Mouse (Mus musculus) macrophage (primary cell): Measurements from ENCODE around the gene Clta. TPM values are rescaled to one million over a fixed set of nuclear protein-coding genes. Genes with fewer than 3 reads are reported as not detected.
"Not testable (repeated sequence)": the region's sequence is repeated elsewhere in the genome, so short reads cannot be mapped to it uniquely, and the experiment has no call there.

Experiments used
- H3K27ac ChIP-seq: fragments of 350-480 bp; formaldehyde crosslinking; 2 replicates; pipeline ENCODE4 v1.9.0; 2021
- H3K36me3 ChIP-seq: fragments of 350-480 bp; formaldehyde crosslinking; 2 replicates; pipeline ENCODE4 v1.9.0; 2021; ENCODE audit errors: inconsistent target
- H3K4me3 ChIP-seq: fragments of 350-480 bp; formaldehyde crosslinking; 2 replicates; pipeline ENCODE4 v1.9.0; 2021; ENCODE audit errors: inconsistent target
- H3K79me2 ChIP-seq: fragments of 350-480 bp; formaldehyde crosslinking; 2 replicates; pipeline ENCODE4 v1.9.0; 2021; ENCODE audit errors: inconsistent target
- WGBS: methylation state at CpG from one replicate; pipeline ENCODE4 v1.1.7; 2026; ENCODE audit warnings: inconsistent platforms; ENCODE audit not compliant: missing documents; 5-methylcytosine and 5-hydroxymethylcytosine counted together
- polyA plus RNA-seq: library from polyadenylated mRNA; stranded (reverse); fragments of 250-400 nt; gene quantifications from 3 replicates; pipeline ENCODE4 v1.2.4, GENCODE M21; 2018; ENCODE audit warnings: inconsistent platforms

Gene Clta
- polyA plus RNA-seq, 1 experiment from 2014 or later = 1,119 TPM

GRCm38 (mm10) chr4:44024241-44024640 is 20.0 kb downstream of the Clta start:
- WGBS = 95% methylated on average over 6 of the region's 6 CpGs

GRCm38 (mm10) chr4:44025570-44025969 is 21.3 kb downstream of the Clta start:
- Histone ChIP-seq H3K4me3 (no peak overlapping the region), H3K79me2 (peaks cover 100% of the 10 kb centered on the region), H3K36me3 (peaks cover 98% of the 10 kb centered on the region), H3K27ac (no peak overlapping the region)
- WGBS = 96% methylated on average over 6 of the region's 6 CpGs

More at GRCm38 (mm10) chr4:44024241-44024640, 20.0 kb downstream of the Clta start:
- H3K4me3 ChIP-seq = no peak overlapping the region
- H3K79me2 ChIP-seq = peaks cover 100% of the 10 kb centered on the region
- no peak overlapping the region for H3K27ac ChIP-seq
- peaks cover 98% of the 10 kb centered on the region for H3K36me3 ChIP-seq

DNA sequence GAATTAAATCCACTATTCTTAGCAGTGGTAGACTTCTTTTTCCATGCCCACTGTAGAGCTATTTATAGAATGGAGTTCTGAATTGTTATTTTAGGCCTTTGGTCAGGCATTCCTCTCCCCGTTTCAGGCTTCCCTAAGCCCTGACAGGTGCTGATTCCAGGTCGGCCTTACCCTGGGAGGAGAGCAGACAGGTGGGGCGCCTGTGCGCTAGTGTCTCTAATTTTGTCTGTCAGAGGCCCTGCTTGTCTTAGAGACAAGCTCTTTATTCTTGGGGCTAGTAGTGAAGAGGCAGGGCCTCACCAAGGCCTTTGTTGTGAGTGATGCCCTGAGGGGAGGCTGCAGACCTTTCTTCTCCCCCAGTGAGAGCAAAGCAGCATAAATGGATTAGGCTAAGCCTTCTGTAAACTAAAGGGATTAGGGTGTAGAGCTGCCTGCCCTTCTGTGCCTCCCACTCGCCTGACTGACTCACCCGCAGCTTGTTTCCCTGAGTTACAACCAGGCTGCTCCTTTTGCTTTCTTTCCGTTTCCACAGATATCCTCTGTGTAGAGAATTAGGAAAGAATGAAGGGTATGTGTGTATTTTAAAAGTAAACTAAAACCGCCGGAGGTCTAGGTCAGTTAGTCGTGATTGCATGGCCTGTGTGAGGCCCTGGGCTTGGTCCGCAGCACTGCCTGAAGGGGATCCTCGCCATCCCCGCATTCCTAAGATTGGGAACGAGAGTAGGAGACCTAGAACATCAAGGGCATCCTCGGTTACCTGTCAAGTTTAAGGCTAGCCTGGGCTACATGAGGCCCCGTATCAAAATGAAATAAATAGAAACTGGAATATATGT is 24.3 kb downstream of the Clta start:
- H3K27ac ChIP-seq = no peak overlapping the region
- 95% methylated on average over 15 of the region's 16 CpGs for WGBS
- peaks cover 83% of the 10 kb centered on the region for H3K79me2 ChIP-seq
- no peak overlapping the region for H3K4me3 ChIP-seq
- H3K36me3 ChIP-seq = peaks cover 94% of the 10 kb centered on the region

GRCm38 (mm10) chr4:44029661-44030066 is 25.4 kb downstream of the Clta start:
- 97% methylated on average over 15 of the region's 15 CpGs for WGBS

DNA sequence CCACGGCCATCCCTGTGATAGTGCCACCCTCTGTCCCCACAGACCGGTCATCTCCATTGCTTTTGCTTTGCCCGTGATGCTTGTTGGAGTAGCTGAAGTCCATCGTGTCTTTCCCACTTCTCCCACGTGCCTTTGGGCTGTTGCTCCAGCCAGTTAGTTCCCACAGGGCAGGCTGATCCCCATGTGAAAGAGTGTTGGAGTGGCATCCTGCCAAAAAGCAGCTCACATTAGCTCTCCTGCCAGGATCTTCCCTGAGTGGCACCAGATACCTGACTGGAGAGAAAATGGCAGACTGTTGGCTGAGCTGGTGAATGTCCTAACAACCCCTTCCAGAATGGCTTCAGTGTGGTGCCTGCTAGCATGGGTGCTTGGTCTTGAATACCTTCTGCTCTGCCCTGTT is 27.3 kb downstream of the Clta start:
- Histone ChIP-seq H3K27ac (no peak overlapping the region), H3K4me3 (no peak overlapping the region), H3K36me3 (peaks cover 69% of the 10 kb centered on the region), H3K79me2 (peaks cover 53% of the 10 kb centered on the region)
- WGBS = 98% methylated on average over 5 of the region's 5 CpGs

More at GRCm38 (mm10) chr4:44029661-44030066, 25.4 kb downstream of the Clta start:
- Histone ChIP-seq H3K79me2 (peaks cover 72% of the 10 kb centered on the region), H3K27ac (no peak overlapping the region), H3K36me3 (peaks cover 87% of the 10 kb centered on the region), H3K4me3 (no peak overlapping the region)

DNA sequence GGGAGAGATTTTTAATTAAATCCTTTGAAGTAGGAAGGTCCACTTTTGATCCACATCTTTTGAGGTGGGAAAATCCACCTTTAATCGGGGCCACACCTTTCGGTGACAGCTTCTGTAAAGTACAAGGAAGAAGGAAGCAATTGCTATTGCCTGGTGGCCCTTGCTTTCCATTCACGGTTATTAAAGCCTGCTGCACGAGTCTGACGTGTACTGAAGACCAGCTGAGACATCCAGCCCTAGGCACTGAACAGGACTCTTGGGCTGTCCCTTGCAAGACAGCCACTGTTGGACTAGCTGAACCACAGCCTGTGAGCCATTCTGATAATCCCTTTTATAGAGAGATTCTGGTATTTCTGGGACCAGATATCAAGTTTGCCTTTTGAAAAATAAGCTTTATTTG is 32.2 kb downstream of the Clta start:
- H3K79me2 ChIP-seq = peaks cover 4% of the 10 kb centered on the region; the same call in 1 of the 2 replicates
- H3K4me3 ChIP-seq = no peak overlapping the region
- no peak overlapping the region for H3K27ac ChIP-seq
- WGBS = 85% methylated on average over 5 of the region's 5 CpGs
- H3K36me3 ChIP-seq = peaks cover 34% of the 10 kb centered on the region

DNA sequence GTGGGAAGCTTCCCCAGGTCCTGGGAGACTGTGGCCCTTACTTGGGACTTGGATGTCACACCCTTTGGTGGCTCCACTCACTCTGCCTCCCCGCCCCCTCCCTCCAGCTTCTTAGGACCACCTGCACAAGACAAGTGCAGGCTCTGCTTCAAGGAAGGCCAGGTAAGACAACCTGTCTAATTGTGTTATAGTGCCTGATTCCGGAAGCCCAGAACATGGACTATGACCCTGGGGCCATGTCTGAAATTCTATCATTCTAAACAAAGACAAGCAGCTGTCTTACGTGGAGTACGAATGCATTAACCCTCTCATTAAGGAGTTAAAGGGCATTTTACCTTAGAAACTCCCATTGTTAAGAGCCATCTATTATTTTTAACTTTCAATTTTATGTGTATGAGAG is 36.5 kb downstream of the Clta start:
- H3K4me3 ChIP-seq = no peak overlapping the region
- WGBS = 95% methylated on average over 4 of the region's 4 CpGs
- peaks cover 33% of the 10 kb centered on the region; the same call in 1 of the 2 replicates for H3K36me3 ChIP-seq

GRCm38 (mm10) chr4:44042429-44042828 is 38.2 kb downstream of the Clta start:
- Histone ChIP-seq H3K27ac (no peak overlapping the region), H3K4me3 (no peak overlapping the region), H3K79me2 (no peaks in the 10 kb centered on the region), H3K36me3 (peaks cover 33% of the 10 kb centered on the region; the same call in 1 of the 2 replicates)
- WGBS = 95% methylated on average over 5 of the region's 5 CpGs

More for the DNA sequence above, 36.5 kb downstream of the Clta start:
- Histone ChIP-seq H3K27ac (no peak overlapping the region), H3K79me2 (no peaks in the 10 kb centered on the region)

- not testable (repeated sequence) for H3K27ac ChIP-seq, H3K4me3 ChIP-seq, H3K79me2 ChIP-seq
- 96% methylated on average over 4 of the region's 4 CpGs for WGBS
- peaks cover 33% of the 10 kb centered on the region; the same call in 1 of the 2 replicates for H3K36me3 ChIP-seq
Observed at GRCm38 (mm10) chr4:44043182-44043581, 38.9 kb downstream of the Clta start.

DNA sequence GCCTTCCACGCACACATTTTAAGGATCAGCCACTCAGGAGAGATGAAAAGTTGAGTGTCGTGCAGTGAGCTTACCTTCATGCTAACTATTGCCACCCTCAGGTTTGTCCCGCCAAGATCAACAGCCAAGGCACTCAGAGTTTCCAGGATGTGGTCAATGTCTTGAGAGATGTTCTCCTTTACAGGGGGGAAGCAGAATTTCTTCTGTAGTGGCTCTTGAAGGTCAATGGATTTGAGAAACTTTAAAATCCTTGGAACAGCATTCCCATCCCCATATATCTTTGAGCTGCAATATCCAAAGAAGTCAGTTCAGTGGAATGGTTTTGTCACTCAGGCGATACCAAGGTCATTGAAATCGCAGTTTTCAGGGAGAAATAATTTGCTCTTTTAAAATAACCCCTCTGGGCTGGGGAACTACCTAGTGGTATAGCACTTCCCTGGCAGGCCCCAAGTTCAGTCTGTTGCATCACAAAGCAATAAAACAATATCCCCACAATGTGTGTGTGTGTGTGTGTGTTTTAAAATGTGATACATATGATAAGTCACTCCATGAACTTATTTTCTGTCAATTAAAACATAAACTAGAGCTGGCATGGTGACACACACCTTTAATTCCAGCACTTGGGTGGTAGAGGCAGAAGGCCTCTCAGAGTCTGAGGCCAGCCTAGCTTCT is 40.6 kb downstream of the Clta start:
- WGBS = 78% methylated on average over 5 of the region's 5 CpGs
- Histone ChIP-seq H3K4me3 (no peak overlapping the region), H3K79me2 (no peaks in the 10 kb centered on the region), H3K27ac (no peak overlapping the region), H3K36me3 (peaks cover 33% of the 10 kb centered on the region; the same call in 1 of the 2 replicates)

DNA sequence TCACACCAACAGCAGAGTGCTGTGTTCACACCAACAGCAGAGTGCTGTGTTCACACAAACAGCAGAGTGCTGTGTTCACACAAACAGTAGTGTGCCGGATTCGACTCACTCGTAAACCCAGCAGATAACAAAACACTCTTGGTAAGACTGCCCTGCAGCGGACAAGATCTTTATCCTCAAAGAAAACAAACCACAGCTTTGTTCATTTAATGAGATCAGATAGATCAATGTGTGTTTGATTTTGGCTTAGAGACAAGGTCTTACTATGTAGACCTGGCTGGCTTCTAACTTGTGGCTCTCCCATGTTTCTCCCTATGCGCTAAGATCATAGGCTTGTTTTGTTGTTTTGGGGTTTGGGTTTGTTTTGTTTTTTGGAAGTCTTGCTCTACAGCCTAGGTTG is 41.8 kb downstream of the Clta start:
- Histone ChIP-seq H3K27ac (no peak overlapping the region), H3K79me2 (no peaks in the 10 kb centered on the region), H3K36me3 (peaks cover 23% of the 10 kb centered on the region; the same call in 1 of the 2 replicates), H3K4me3 (no peak overlapping the region)
- 97% methylated on average over 5 of the region's 5 CpGs for WGBS

DNA sequence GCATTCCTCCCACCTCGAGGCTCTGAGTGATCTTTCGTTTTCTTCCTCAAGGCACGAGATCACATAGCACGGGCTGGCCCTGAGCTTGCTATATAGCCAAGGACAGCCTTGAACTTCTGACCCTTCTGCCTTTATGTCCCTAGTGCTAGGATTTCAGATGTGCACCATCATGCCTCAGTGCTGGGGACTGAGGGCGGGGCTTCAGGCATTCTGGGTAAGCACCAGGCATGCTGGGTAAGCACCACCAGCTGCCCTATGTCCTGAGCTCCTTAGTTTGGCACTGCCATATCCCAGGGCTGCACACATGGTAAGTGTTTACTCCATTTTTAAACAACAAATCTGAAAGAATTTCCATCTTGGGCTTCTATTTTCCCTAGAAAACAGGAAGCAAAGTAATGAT is 45.6 kb downstream of the Clta start:
- WGBS = 89% methylated on average over 5 of the region's 5 CpGs
- Histone ChIP-seq H3K36me3 (peaks cover 14% of the 10 kb centered on the region; the same call in 1 of the 2 replicates), H3K79me2 (no peaks in the 10 kb centered on the region), H3K4me3 (no peak overlapping the region), H3K27ac (no peak overlapping the region)

GRCm38 (mm10) chr4:44059674-44060073 is 55.4 kb downstream of the Clta start:
- H3K27ac ChIP-seq = no peak overlapping the region
- WGBS = 90% methylated on average over 13 of the region's 13 CpGs
- peaks cover 3% of the 10 kb centered on the region; the same call in 1 of the 2 replicates for H3K36me3 ChIP-seq
- no peak overlapping the region for H3K4me3 ChIP-seq
- no peaks in the 10 kb centered on the region for H3K79me2 ChIP-seq

DNA sequence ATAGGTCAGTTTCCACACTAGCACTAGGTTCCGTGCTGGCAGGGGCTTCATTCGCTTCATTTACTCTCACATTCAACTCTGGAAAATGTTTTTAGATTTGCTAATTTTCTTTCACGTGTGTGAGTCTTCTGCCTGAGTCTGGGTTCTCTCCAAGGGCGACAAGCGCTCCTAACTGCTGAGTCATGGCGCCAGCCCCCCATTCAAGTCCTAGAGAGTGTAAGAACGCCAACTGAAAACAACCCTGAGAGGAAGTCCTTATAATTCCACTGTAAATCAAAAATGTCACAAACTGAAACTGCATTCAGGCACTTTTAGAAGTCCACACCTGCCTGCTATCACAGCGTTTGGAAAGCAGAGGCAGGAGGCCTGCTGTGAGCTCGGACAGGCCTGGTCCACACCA is 57.8 kb downstream of the Clta start:
- H3K36me3 ChIP-seq = peaks cover 3% of the 10 kb centered on the region; the same call in 1 of the 2 replicates
- H3K4me3 ChIP-seq = no peak overlapping the region
- 17% methylated on average over 9 of the region's 9 CpGs for WGBS
- H3K79me2 ChIP-seq = no peaks in the 10 kb centered on the region
- no peak overlapping the region for H3K27ac ChIP-seq

- Histone ChIP-seq H3K27ac (no peak overlapping the region), H3K36me3 (peaks cover 3% of the 10 kb centered on the region; the same call in 1 of the 2 replicates), H3K79me2 (peaks cover 3% of the 10 kb centered on the region; the same call in 1 of the 2 replicates), H3K4me3 (no peak overlapping the region)
- WGBS = 39% methylated on average over 14 of the region's 14 CpGs
Observed at GRCm38 (mm10) chr4:44062816-44063215, 58.6 kb downstream of the Clta start.
